Mouse (Mus musculus) ES-E14 (cell line): ENCODE results near the gene Ctsk.

Experiments
- CHD2 ChIP-seq: IDR thresholded peaks from 2 replicates; pipeline ENCODE4 v1.6.1; 2014; ENCODE audit warnings: mild to moderate bottlenecking, low read depth, low read length, inconsistent platforms
- HCFC1 ChIP-seq: IDR thresholded peaks from 2 replicates; pipeline ENCODE4 v1.6.1; 2012; ENCODE audit warnings: low read length, inconsistent platforms, borderline replicate concordance; ENCODE audit not compliant: insufficient read depth
- MAFK ChIP-seq: IDR thresholded peaks from 2 replicates; pipeline ENCODE4 v1.6.1; 2014; ENCODE audit warnings: mild to moderate bottlenecking, low read depth, low read length, inconsistent platforms; ENCODE audit not compliant: insufficient read depth
- ZC3H11A ChIP-seq: IDR thresholded peaks from 2 replicates; pipeline ENCODE4 v1.6.1; 2012; ENCODE audit warnings: low read depth, mild to moderate bottlenecking, inconsistent platforms, low read length, borderline replicate concordance
- ZNF384 ChIP-seq: IDR thresholded peaks from 2 replicates; pipeline ENCODE4 v1.6.1; 2012; ENCODE audit warnings: low read depth, low read length, inconsistent platforms

DNA sequence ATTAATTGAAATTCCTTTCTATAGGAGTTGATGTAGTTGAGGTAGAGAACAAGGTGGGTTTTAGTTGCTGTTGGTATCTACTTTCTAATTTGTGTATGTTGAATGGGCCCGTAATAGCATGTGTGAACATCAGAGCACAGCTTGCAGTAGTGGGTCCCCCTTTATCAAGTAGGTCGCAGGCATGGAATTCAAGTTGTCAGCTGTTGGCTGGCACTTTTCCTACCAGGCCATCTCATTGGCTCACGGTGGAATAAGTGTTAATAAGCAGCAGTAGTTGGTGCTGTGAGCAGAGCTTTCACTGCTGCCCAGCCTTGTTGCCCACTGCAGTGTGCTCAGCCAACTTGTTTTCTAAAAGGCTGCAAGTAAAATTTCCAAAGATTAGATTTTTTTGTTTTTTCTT is 10.4 kb upstream of the Ctsk start:
- TF ChIP-seq ZC3H11A (no peak), ZNF384 (no peak), CHD2 (no peak), HCFC1 (no peak), MAFK (no peak)
